Mouse (Mus musculus) erythroblast, embryonic 14.5 days (primary cell): ENCODE measurements around the gene Fbxo22.

Experiments
- GATA1 ChIP-seq: IDR thresholded peaks from 2 replicates; pipeline ENCODE4 v1.6.1; 2012; ENCODE audit warnings: low read length, inconsistent platforms, mixed read lengths
- TAL1 ChIP-seq: IDR thresholded peaks from 3 replicates; pipeline ENCODE4 v1.6.1; 2012; ENCODE audit warnings: low read length, inconsistent platforms, mixed read lengths

DNA sequence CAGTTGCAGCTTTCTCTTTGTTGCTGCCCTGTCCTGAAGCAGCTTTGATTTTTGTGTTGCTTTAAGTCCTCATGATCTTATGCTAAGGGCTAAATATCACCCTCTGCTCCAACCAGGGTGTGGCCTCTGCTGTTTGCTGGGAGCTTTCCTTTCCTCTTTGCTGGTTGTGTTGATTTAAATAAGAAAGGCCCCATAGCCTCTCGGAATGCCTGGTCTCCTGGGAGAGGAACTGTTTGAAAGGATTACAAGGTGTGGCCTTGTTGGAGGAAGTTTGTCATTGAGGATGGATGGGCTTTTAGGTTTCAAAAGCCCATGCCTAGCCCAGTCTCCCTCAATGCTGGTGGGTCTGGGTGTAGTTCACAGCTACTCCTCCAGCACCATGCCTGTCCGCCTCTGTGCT lies 7.4 kb downstream of the Fbxo22 start:
- TF ChIP-seq GATA1 (no peak), TAL1 (no peak)
